ENCODE assay signal across 18 mouse cellular contexts in genomic region chr13:70876648-70877549, GRCm38 (mm10). TPM values are rescaled to one million over a fixed set of nuclear protein-coding genes. Genes with fewer than 3 reads are reported as not detected.
DNase-seq lines count a peak whose midpoint lies in the region; ATAC-seq and TF ChIP-seq lines count a peak whose summit lies in the region.
"Had no signal": no experiment of that assay in that cellular context is flagged by ENCODE, and none has a peak within 500 bp of the region (broad histone marks: within the 10 kb centered on the region; RNA-seq: fewer than 3 reads in every experiment).

No protein-coding gene starts in this region.

- H3K9ac ChIP-seq in embryonic facial prominence, embryonic 11.5 days (replicated peaks; ENCODE audit: low read length), result no peak overlapping the region
- no peak overlapping the region for H3K9ac ChIP-seq in hindbrain, postnatal 0 days (replicated peaks; ENCODE audit: low read length)
- H3K9ac ChIP-seq in hindbrain, embryonic 12.5 days, result no peak overlapping the region
- H3K9ac ChIP-seq in liver, postnatal 0 days (replicated peaks), result no peak overlapping the region
- H3K9ac ChIP-seq in embryonic facial prominence, embryonic 14.5 days (ENCODE audit: low read depth, low read length), result no peak overlapping the region
- H3K9ac ChIP-seq: embryonic facial prominence, embryonic 13.5 days; forebrain, embryonic 12.5 days; neural tube, embryonic 13.5 days had no signal

- no peaks in the 10 kb centered on the region for H3K36me3 ChIP-seq in embryonic facial prominence, embryonic 11.5 days (replicated peaks; ENCODE audit: control insufficient read depth, insufficient read depth, low read depth, low read length)
- no peaks in the 10 kb centered on the region for H3K36me3 ChIP-seq in embryonic facial prominence, embryonic 10.5 days (replicated peaks)
- no peaks in the 10 kb centered on the region for H3K36me3 ChIP-seq in hindbrain, postnatal 0 days (ENCODE audit: insufficient read depth, low read length)
- no peaks in the 10 kb centered on the region for H3K36me3 ChIP-seq in hindbrain, embryonic 12.5 days
- H3K36me3 ChIP-seq in liver, postnatal 0 days (replicated peaks; ENCODE audit: insufficient read depth, low read length), result no peaks in the 10 kb centered on the region
- no peaks in the 10 kb centered on the region for H3K36me3 ChIP-seq in embryonic facial prominence, embryonic 14.5 days (ENCODE audit: control insufficient read depth, insufficient read depth, low read length)
- H3K36me3 ChIP-seq: embryonic facial prominence, embryonic 13.5 days; forebrain, embryonic 12.5 days; neural tube, embryonic 13.5 days had no signal

- TF ChIP-seq CTCF in hindbrain, postnatal 0 days (IDR thresholded peaks at IDR 0.05; ENCODE audit: low read depth), result no peak
- TF ChIP-seq CTCF in liver, postnatal 0 days (IDR thresholded peaks at IDR 0.05; ENCODE audit: low read depth), result no peak

- no peak overlapping the region for H3K4me2 ChIP-seq in embryonic facial prominence, embryonic 11.5 days (ENCODE audit: low read depth, low read length)
- H3K4me2 ChIP-seq in hindbrain, postnatal 0 days (ENCODE audit: low read depth, low read length), result no peak overlapping the region
- no peak overlapping the region for H3K4me2 ChIP-seq in hindbrain, embryonic 12.5 days (replicated peaks)
- H3K4me2 ChIP-seq in liver, postnatal 0 days (ENCODE audit: low read depth, low read length), result no peak overlapping the region
- H3K4me2 ChIP-seq in embryonic facial prominence, embryonic 14.5 days (ENCODE audit: low read depth, low read length), result no peak overlapping the region
- H3K4me2 ChIP-seq: embryonic facial prominence, embryonic 13.5 days; forebrain, embryonic 12.5 days; neural tube, embryonic 13.5 days had no signal

- peak; percentile 62; the same call in 1 of the 2 replicates for ATAC-seq in embryonic facial prominence, embryonic 11.5 days (replicated peaks; ENCODE audit: insufficient number of reproducible peaks, low FRiP score, low TSS enrichment, low read depth)
- ATAC-seq in hindbrain, postnatal 0 days, result peak; percentile 92
- no peak for ATAC-seq in hindbrain, embryonic 12.5 days (ENCODE audit: low FRiP score)
- 0 out of 2 replicates have a peak, but pooled peaks have one; percentile 4 for ATAC-seq in liver, postnatal 0 days
- 0 out of 2 replicates have a peak, but pooled peaks have one; percentile 41 for ATAC-seq in embryonic facial prominence, embryonic 14.5 days (ENCODE audit: low read depth)
- ATAC-seq: midbrain, embryonic 16.5 days had no signal

- 71% methylated on average over 10 of the region's 10 CpGs for WGBS in embryonic facial prominence, embryonic 11.5 days
- WGBS in embryonic facial prominence, embryonic 10.5 days, result 82% methylated on average over 10 of the region's 10 CpGs
- WGBS in hindbrain, postnatal 0 days, result 59% methylated on average over 10 of the region's 10 CpGs
- WGBS in hindbrain, embryonic 12.5 days, result 82% methylated on average over 10 of the region's 10 CpGs
- WGBS in liver, postnatal 0 days (ENCODE audit: insufficient replicate concordance), result 70% methylated on average over 10 of the region's 10 CpGs
- 72% methylated on average over 10 of the region's 10 CpGs for WGBS in embryonic facial prominence, embryonic 14.5 days

- no peaks in the 10 kb centered on the region for H3K4me1 ChIP-seq in embryonic facial prominence, embryonic 11.5 days (ENCODE audit: control insufficient read depth, insufficient read depth, low read length)
- no peaks in the 10 kb centered on the region for H3K4me1 ChIP-seq in embryonic facial prominence, embryonic 10.5 days
- no peaks in the 10 kb centered on the region for H3K4me1 ChIP-seq in hindbrain, postnatal 0 days (ENCODE audit: insufficient read depth, low read length)
- H3K4me1 ChIP-seq in hindbrain, embryonic 12.5 days, result no peaks in the 10 kb centered on the region
- H3K4me1 ChIP-seq in liver, postnatal 0 days (ENCODE audit: insufficient read depth), result peaks cover 8% of the 10 kb centered on the region; the same call in 1 of the 2 replicates
- no peaks in the 10 kb centered on the region for H3K4me1 ChIP-seq in embryonic facial prominence, embryonic 14.5 days (ENCODE audit: control insufficient read depth, insufficient read depth, low read length)
- H3K4me1 ChIP-seq: embryonic facial prominence, embryonic 13.5 days; forebrain, embryonic 12.5 days; neural tube, embryonic 13.5 days had no signal

- H3K27ac ChIP-seq in embryonic facial prominence, embryonic 11.5 days (replicated peaks; ENCODE audit: low read depth, low read length), result no peak overlapping the region
- H3K27ac ChIP-seq in embryonic facial prominence, embryonic 10.5 days (replicated peaks), result no peak overlapping the region
- H3K27ac ChIP-seq in hindbrain, postnatal 0 days, result no peak overlapping the region
- H3K27ac ChIP-seq in hindbrain, embryonic 12.5 days, result no peak overlapping the region
- no peak overlapping the region for H3K27ac ChIP-seq in liver, postnatal 0 days (ENCODE audit: low read depth)
- no peak overlapping the region for H3K27ac ChIP-seq in embryonic facial prominence, embryonic 14.5 days (replicated peaks; ENCODE audit: low read depth, low read length)
- H3K27ac ChIP-seq: embryonic facial prominence, embryonic 13.5 days; forebrain, embryonic 12.5 days; macrophage; neural tube, embryonic 13.5 days had no signal

- no peaks in the 10 kb centered on the region for H3K9me3 ChIP-seq in embryonic facial prominence, embryonic 11.5 days (replicated peaks; ENCODE audit: control insufficient read depth, low read length)
- no peaks in the 10 kb centered on the region for H3K9me3 ChIP-seq in embryonic facial prominence, embryonic 10.5 days
- H3K9me3 ChIP-seq in hindbrain, postnatal 0 days (ENCODE audit: low read length), result no peaks in the 10 kb centered on the region
- H3K9me3 ChIP-seq in hindbrain, embryonic 12.5 days (replicated peaks), result no peaks in the 10 kb centered on the region
- no peaks in the 10 kb centered on the region for H3K9me3 ChIP-seq in liver, postnatal 0 days (ENCODE audit: low read length)
- no peaks in the 10 kb centered on the region for H3K9me3 ChIP-seq in embryonic facial prominence, embryonic 14.5 days (ENCODE audit: control insufficient read depth, low read length)
- H3K9me3 ChIP-seq: embryonic facial prominence, embryonic 13.5 days; forebrain, embryonic 12.5 days; neural tube, embryonic 13.5 days had no signal

- DNase-seq in embryonic facial prominence, embryonic 11.5 days (ENCODE audit: low spot score), result no peak
- DNase-seq in embryonic facial prominence, embryonic 10.5 days (ENCODE audit: low spot score), result no peak
- DNase-seq in hindbrain, postnatal 0 days (ENCODE audit: low spot score), result peak; percentile 65
- no peak for DNase-seq in liver, postnatal 0 days
- DNase-seq in liver, result no peak
- peak; percentile 18 for DNase-seq in embryonic facial prominence, embryonic 14.5 days (ENCODE audit: low spot score)
- DNase-seq in adrenal gland, postnatal 14 days, result no peak
- DNase-seq: adrenal gland, adult 2 months; cerebellum, adult 9-11 months; right cerebral cortex, adult 18-20 months; thymus, postnatal 4 days had no signal

- H3K4me3 ChIP-seq in embryonic facial prominence, embryonic 11.5 days (ENCODE audit: low read depth, low read length), result no peak overlapping the region
- no peak overlapping the region for H3K4me3 ChIP-seq in embryonic facial prominence, embryonic 10.5 days
- H3K4me3 ChIP-seq in hindbrain, postnatal 0 days (ENCODE audit: low read length), result no peak overlapping the region
- no peak overlapping the region for H3K4me3 ChIP-seq in hindbrain, embryonic 12.5 days
- H3K4me3 ChIP-seq in liver, postnatal 0 days (ENCODE audit: low read depth, low read length), result no peak overlapping the region
- no peak overlapping the region for H3K4me3 ChIP-seq in embryonic facial prominence, embryonic 14.5 days (ENCODE audit: low read depth, low read length)
- H3K4me3 ChIP-seq: embryonic facial prominence, embryonic 13.5 days; forebrain, embryonic 12.5 days; neural tube, embryonic 13.5 days had no signal

- no peak for TF ChIP-seq EP300 in liver, postnatal 0 days (IDR thresholded peaks at IDR 0.05; ENCODE audit: low read depth)

- no peaks in the 10 kb centered on the region for H3K27me3 ChIP-seq in embryonic facial prominence, embryonic 11.5 days (ENCODE audit: control insufficient read depth, insufficient read depth, low read length)
- H3K27me3 ChIP-seq in embryonic facial prominence, embryonic 10.5 days (replicated peaks; ENCODE audit: low read depth, poor library complexity, severe bottlenecking), result no peaks in the 10 kb centered on the region
- no peaks in the 10 kb centered on the region for H3K27me3 ChIP-seq in hindbrain, postnatal 0 days (ENCODE audit: insufficient read depth, low read length)
- H3K27me3 ChIP-seq in hindbrain, embryonic 12.5 days, result no peaks in the 10 kb centered on the region
- no peaks in the 10 kb centered on the region for H3K27me3 ChIP-seq in liver, postnatal 0 days (ENCODE audit: insufficient read depth, low read length)
- no peaks in the 10 kb centered on the region for H3K27me3 ChIP-seq in embryonic facial prominence, embryonic 14.5 days (replicated peaks; ENCODE audit: control insufficient read depth, insufficient read depth, low read length)
- H3K27me3 ChIP-seq: embryonic facial prominence, embryonic 13.5 days; neural tube, embryonic 13.5 days had no signal

RNA-seq across cellular contexts. Expression of gene Adamts16, which starts 35.3 kb away (rescaled TPM):
- polyA plus RNA-seq in embryonic facial prominence, embryonic 11.5 days (2014; fragmentation: Nextera tagmentation; extraction: Ambion mirVana), result 0.53 and 0.60 TPM in 2 replicates
- 0.33 and 0.36 TPM in 2 replicates for polyA plus RNA-seq in embryonic facial prominence, embryonic 10.5 days (2016; fragmentation: Nextera tagmentation; extraction: Ambion mirVana)
- total RNA-seq in hindbrain, postnatal 0 days (2014; rRNA removed), result 4.5 and 4.7 TPM in 2 replicates
- polyA plus RNA-seq in hindbrain, postnatal 0 days (2015; fragmentation: Nextera tagmentation; extraction: Ambion mirVana), result 2.4 and 2.9 TPM in 2 replicates
- polyA plus RNA-seq in hindbrain, embryonic 12.5 days (2016; fragmentation: Nextera tagmentation; extraction: Ambion mirVana), result 2.8 and 3.5 TPM in 2 replicates
- polyA plus RNA-seq in liver, postnatal 0 days (2015; fragmentation: Nextera tagmentation; extraction: Ambion mirVana), result 0.13 and 0.23 TPM in 2 replicates
- 1.9 and 2.5 TPM in 2 replicates for polyA plus RNA-seq in embryonic facial prominence, embryonic 14.5 days (2014; fragmentation: Nextera tagmentation; extraction: Ambion mirVana)
- 1.2 TPM in 2 replicates for total RNA-seq in adrenal gland, postnatal 14 days (2021)
- total RNA-seq: granulocyte monocyte progenitor cell, adult 5-6 weeks had no signal
- polyA plus RNA-seq: macrophage had no signal

Comparison
In these comparisons a context has a peak if more than half of its experiments do, and no peak if none do; other contexts are left out.
1. DNase-seq: peak in hindbrain, postnatal 0 days (single experiment) and embryonic facial prominence, embryonic 14.5 days (single experiment); none in embryonic facial prominence, embryonic 11.5 days (single experiment), embryonic facial prominence, embryonic 10.5 days (single experiment), liver, postnatal 0 days (single experiment), liver (single experiment) and adrenal gland, postnatal 14 days (single experiment).